Mouse (Mus musculus): ENCODE measurements around the gene Ndufs4. TPM values are rescaled to one million over a fixed set of nuclear protein-coding genes. Genes with fewer than 3 reads are reported as not detected.

The Ndufs4 gene
- 284 and 293 TPM in 2 replicates for polyA plus RNA-seq (2016; fragmentation: Nextera tagmentation; extraction: Ambion mirVana)

DNA sequence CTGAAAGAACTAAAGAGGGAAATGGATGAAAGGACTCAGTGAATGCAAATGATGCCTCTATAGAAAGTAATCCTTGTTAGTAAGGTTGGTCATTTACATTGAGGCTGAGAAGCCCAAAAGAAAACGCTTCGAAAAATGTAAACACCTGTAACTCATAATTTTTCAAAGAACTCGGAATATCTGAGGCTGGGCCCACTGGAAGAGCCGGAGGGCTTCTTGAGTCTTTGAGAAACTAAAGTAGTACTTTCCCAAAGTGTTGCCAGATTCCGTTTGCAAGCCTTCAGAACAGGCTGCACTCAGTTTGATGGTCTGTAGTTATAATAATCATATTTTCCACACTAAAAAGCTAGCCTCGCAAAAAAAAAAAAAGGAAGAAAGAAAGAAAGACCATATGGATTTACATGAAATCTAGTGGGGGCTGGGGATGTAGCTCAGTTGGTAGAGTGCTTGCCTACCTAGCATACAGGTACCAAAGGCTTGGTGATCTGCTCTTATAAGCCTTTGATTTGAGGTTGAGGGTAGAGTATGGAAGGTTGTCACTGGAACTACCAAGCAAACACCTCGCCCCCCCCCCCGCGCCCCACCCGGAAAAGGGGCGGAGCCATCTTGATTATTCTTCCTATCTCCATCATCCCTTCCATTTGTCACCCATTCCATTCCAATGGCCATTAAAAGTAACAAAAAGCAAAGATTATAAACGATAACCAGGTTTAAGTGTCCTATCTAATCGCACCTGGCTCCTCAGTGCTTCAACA lies at the start of gene Ndufs4:
Gene Ndufs4, minus strand, starts transcription at position 48 of the 755 bp plus-strand sequence.
- no peaks in the 10 kb centered on the region for H3K27me3 ChIP-seq
- no peaks in the 10 kb centered on the region for H3K36me3 ChIP-seq
- H3K9ac ChIP-seq, result peak within 1 kb of the TSS; percentile 76
- H3K27ac ChIP-seq, result peak within 1 kb of the TSS; percentile 69
- peaks cover 5% of the 10 kb centered on the region; the same call in 1 of the 2 replicates for H3K4me1 ChIP-seq
- H3K9me3 ChIP-seq, result no peaks in the 10 kb centered on the region
- no peak for ATAC-seq (ENCODE audit: insufficient number of reproducible peaks, insufficient read depth, low FRiP score, low TSS enrichment)
- peak within 1 kb of the TSS; percentile 76 for H3K4me2 ChIP-seq (replicated peaks)
- H3K4me3 ChIP-seq, result peak within 1 kb of the TSS; percentile 88
- 35% methylated on average over 12 of the region's 13 CpGs for WGBS

DNA sequence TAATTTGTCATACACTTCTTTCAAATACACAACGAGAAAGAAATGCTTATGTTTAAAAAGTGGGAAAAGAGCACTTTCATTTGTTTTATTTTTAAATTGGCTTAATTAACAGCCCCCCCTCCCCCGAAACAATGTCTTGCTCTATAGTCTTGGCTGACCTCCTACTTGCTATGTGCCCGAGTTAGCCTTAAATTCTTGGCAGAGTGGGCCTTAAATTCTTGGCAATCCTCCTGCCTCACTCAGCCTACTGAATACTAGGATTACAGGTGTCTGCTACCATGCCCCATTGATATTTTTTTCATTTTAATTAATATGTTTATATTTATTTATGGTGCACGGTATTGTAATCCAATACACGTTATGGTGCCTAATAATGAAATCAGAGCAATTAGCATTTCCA lies 44.4 kb upstream of the Ndufs4 start:
- WGBS, result 83% methylated on average over 5 of the region's 5 CpGs

DNA sequence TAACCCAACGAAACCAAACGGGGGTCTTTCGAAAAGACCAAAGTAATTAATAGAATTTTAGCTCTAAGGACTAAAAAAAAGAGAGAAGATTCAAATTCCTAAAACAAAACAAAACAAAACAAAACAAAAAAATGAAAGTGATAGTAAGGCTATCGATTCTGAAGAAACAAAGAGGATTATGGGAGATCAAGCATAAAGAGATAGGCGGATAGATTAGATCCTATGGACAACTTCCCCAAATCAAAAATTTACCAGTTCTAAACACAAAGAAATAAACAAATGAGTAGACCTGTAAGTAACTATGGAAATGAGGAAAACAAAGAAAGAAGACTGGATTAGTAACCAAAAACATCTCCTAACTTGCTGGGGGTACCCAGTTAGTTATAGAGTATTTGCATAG lies 37.2 kb upstream of the Ndufs4 start:
- H3K27me3 ChIP-seq, result no peaks in the 10 kb centered on the region
- no peaks in the 10 kb centered on the region for H3K4me1 ChIP-seq
- H3K27ac ChIP-seq, result no peak overlapping the region
- no peaks in the 10 kb centered on the region for H3K9me3 ChIP-seq
- no peak for ATAC-seq (ENCODE audit: insufficient number of reproducible peaks, insufficient read depth, low FRiP score, low TSS enrichment)
- H3K4me2 ChIP-seq (replicated peaks), result no peak overlapping the region
- WGBS, result 96% methylated on average over 5 of the region's 5 CpGs
- H3K4me3 ChIP-seq, result no peak overlapping the region
- H3K9ac ChIP-seq, result no peak overlapping the region
- H3K36me3 ChIP-seq, result no peaks in the 10 kb centered on the region

More for the DNA sequence above, 44.4 kb upstream of the Ndufs4 start:
- no peaks in the 10 kb centered on the region for H3K9me3 ChIP-seq
- no peak overlapping the region for H3K27ac ChIP-seq
- no peak overlapping the region for H3K4me3 ChIP-seq
- no peaks in the 10 kb centered on the region for H3K36me3 ChIP-seq
- no peaks in the 10 kb centered on the region for H3K4me1 ChIP-seq
- ATAC-seq (ENCODE audit: insufficient number of reproducible peaks, insufficient read depth, low FRiP score, low TSS enrichment), result no peak
- H3K9ac ChIP-seq, result no peak overlapping the region
- no peaks in the 10 kb centered on the region for H3K27me3 ChIP-seq
- no peak overlapping the region for H3K4me2 ChIP-seq (replicated peaks)

DNA sequence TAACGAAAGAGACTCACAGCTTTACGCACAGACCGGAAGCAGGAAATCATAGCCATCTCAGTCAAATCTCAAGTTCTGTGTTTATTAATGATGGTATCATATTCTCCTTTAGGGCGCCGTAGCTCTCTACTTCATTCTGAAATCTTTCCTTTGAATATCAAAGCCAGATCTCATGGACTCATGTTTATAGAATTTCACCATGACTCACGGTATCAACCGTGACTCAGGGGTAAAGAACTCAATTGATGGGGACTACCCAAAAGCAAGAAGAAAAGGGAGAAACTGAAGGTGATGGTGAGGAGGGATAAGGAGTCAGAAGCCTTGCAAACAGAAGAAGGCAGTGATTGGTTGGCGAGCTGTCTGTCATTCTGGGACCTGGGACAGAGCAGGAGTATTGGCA lies 32.2 kb upstream of the Ndufs4 start:
- H3K36me3 ChIP-seq, result no peaks in the 10 kb centered on the region
- 68% methylated on average over 8 of the region's 8 CpGs for WGBS
- no peak overlapping the region for H3K9ac ChIP-seq
- ATAC-seq (ENCODE audit: insufficient number of reproducible peaks, insufficient read depth, low FRiP score, low TSS enrichment), result no peak
- H3K27me3 ChIP-seq, result no peaks in the 10 kb centered on the region
- H3K4me2 ChIP-seq (replicated peaks), result no peak overlapping the region
- H3K4me3 ChIP-seq, result no peak overlapping the region
- H3K4me1 ChIP-seq, result no peaks in the 10 kb centered on the region
- no peak overlapping the region for H3K27ac ChIP-seq
- no peaks in the 10 kb centered on the region for H3K9me3 ChIP-seq

DNA sequence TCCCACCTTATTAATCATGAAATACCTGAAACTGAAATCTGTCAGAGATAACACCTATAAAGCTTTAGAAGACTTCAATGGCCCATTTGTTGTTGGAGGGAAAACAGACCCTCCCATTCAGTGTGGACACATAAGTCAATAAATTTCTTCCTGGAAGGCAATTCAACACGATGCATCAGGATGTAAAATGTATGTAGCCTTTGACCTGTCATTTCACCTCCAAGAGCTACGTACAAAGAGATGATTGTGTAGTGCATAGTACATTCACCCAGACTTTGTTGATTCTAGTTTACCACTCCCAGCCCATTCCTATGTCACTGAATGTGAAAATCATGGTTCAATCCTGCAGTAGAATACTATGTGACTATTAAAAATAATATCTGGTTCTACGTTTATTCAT lies 31.3 kb upstream of the Ndufs4 start:
- H3K4me2 ChIP-seq (replicated peaks), result no peak overlapping the region
- H3K9me3 ChIP-seq, result no peaks in the 10 kb centered on the region

DNA sequence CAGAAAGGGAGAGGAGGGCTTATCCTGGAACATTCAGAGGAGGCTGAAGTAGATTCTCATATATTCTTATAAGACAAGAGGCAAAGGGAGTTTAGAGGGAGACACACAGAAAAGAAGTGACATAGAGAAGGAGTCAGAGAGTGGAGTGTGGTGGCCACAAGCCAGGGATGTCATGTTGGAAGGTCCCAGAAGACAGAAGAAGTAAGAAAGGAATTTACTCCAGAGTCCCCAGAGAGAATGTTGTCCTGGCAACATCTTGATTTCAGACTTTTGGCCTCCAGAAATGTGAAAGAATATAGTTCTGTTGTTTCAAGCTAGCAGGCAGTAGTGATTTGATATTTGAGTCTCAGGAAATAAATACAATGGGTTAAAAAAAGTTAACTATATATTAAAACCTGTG lies 24.3 kb upstream of the Ndufs4 start:
- no peaks in the 10 kb centered on the region for H3K4me1 ChIP-seq
- no peak for ATAC-seq (ENCODE audit: insufficient number of reproducible peaks, insufficient read depth, low FRiP score, low TSS enrichment)
- no peak overlapping the region for H3K27ac ChIP-seq
- no peak overlapping the region for H3K4me2 ChIP-seq (replicated peaks)
- no peak overlapping the region for H3K9ac ChIP-seq
- no peaks in the 10 kb centered on the region for H3K9me3 ChIP-seq
- H3K36me3 ChIP-seq, result no peaks in the 10 kb centered on the region
- H3K4me3 ChIP-seq, result no peak overlapping the region
- H3K27me3 ChIP-seq, result no peaks in the 10 kb centered on the region

More for the DNA sequence above, 31.3 kb upstream of the Ndufs4 start:
- no peak overlapping the region for H3K9ac ChIP-seq
- ATAC-seq (ENCODE audit: insufficient number of reproducible peaks, insufficient read depth, low FRiP score, low TSS enrichment), result no peak
- no peaks in the 10 kb centered on the region for H3K27me3 ChIP-seq
- no peaks in the 10 kb centered on the region for H3K36me3 ChIP-seq
- no peak overlapping the region for H3K4me3 ChIP-seq
- H3K27ac ChIP-seq, result no peak overlapping the region
- H3K4me1 ChIP-seq, result no peaks in the 10 kb centered on the region
- WGBS, result 59% methylated on average over 3 of the region's 3 CpGs

DNA sequence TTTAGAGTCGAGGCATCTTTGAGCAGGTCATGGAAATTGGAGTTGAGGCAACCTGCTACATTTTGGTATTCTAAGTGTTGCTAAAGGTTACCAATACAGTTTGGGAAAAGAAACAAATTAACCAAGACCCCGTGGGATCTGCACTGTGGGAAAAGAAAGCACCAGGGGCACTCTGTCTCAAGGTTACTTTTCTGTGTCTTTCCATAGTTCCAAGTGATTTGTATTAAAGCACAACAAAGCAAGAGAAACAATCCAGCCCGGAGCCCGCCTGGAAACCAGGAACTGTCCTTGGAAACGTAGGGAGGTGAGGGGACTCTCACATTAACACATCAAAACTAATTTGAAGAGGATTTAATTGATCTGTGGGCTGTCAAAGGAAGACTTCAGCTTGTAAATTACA lies 18.8 kb upstream of the Ndufs4 start:
- no peak for ATAC-seq (ENCODE audit: insufficient number of reproducible peaks, insufficient read depth, low FRiP score, low TSS enrichment)

DNA sequence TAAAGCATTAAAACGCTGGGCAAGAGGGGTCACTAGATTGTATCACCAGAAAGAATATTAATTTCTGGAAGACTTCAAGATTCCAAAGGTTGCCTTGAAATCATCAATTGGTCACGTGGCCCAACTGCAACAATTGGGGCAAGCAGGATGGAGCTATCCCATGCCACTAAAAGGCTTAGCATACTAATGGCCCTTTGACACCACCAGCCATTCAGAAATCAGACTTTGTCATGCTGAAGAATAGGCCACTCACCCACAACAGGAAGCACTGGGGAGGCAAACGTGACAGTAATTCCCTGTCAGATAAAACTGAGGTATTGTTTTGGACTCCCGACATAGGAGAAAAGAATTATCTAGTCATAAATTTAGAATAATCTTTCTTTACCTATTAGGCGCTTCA lies 18.4 kb upstream of the Ndufs4 start:
- no peaks in the 10 kb centered on the region for H3K9me3 ChIP-seq
- no peak overlapping the region for H3K4me3 ChIP-seq
- no peak overlapping the region for H3K9ac ChIP-seq
- 0 out of 2 replicates have a peak, but pooled peaks cover 4% of the 10 kb centered on the region for H3K4me1 ChIP-seq
- 18% methylated on average over 5 of the region's 5 CpGs for WGBS
- no peak overlapping the region for H3K27ac ChIP-seq
- no peaks in the 10 kb centered on the region for H3K36me3 ChIP-seq
- no peak for ATAC-seq (ENCODE audit: insufficient number of reproducible peaks, insufficient read depth, low FRiP score, low TSS enrichment)
- no peaks in the 10 kb centered on the region for H3K27me3 ChIP-seq
- H3K4me2 ChIP-seq (replicated peaks), result no peak overlapping the region

More for the DNA sequence above, 18.8 kb upstream of the Ndufs4 start:
- no peaks in the 10 kb centered on the region for H3K36me3 ChIP-seq
- no peak overlapping the region for H3K4me3 ChIP-seq
- H3K27ac ChIP-seq, result no peak overlapping the region
- 10% methylated on average over 5 of the region's 5 CpGs for whole genome bisulfite sequencing
- 0 out of 2 replicates have a peak, but pooled peaks cover 4% of the 10 kb centered on the region for H3K4me1 ChIP-seq
- no peak overlapping the region for H3K9ac ChIP-seq
- H3K9me3 ChIP-seq, result no peaks in the 10 kb centered on the region
- no peaks in the 10 kb centered on the region for H3K27me3 ChIP-seq
- H3K4me2 ChIP-seq (replicated peaks), result no peak overlapping the region

DNA sequence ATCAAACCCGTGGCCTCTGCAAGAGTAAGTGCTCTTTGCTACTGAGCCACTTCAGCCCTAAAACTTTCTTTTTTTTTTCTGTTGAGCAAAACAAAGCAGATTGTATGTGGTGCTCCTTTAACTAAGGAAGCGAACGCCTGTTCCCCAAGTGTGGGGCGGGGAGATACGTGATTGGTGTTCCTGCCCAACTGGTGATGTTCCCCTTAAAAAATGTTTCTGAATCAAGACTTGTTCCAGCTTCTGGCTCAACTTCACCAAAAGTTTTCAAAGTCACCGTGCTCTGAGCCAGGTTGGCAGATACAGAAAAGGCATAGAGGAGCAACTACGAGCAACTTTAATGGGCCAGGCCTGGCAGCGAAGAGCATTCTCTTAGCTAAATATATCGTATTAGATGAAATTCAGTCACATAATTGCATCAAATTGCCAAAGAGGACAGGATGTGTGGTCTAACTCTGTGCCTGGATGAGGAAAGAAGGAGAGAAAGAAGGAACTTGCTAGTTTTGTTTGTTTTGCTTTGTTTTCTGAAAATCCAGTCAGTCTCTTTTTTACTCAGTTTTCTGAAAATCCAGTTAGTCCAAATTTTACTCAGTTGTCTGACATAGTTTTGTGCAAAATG lies 17.1 kb upstream of the Ndufs4 start:
- ATAC-seq (ENCODE audit: insufficient number of reproducible peaks, insufficient read depth, low FRiP score, low TSS enrichment), result no peak
- 0 out of 2 replicates have a peak, but pooled peaks cover 4% of the 10 kb centered on the region for H3K4me1 ChIP-seq
- no peaks in the 10 kb centered on the region for H3K36me3 ChIP-seq
- H3K27me3 ChIP-seq, result no peaks in the 10 kb centered on the region
- 76% methylated on average over 9 of the region's 9 CpGs for WGBS
- no peak overlapping the region for H3K4me2 ChIP-seq (replicated peaks)
- no peak overlapping the region for H3K4me3 ChIP-seq
- no peak overlapping the region for H3K27ac ChIP-seq
- no peak overlapping the region for H3K9ac ChIP-seq
- H3K9me3 ChIP-seq, result no peaks in the 10 kb centered on the region

DNA sequence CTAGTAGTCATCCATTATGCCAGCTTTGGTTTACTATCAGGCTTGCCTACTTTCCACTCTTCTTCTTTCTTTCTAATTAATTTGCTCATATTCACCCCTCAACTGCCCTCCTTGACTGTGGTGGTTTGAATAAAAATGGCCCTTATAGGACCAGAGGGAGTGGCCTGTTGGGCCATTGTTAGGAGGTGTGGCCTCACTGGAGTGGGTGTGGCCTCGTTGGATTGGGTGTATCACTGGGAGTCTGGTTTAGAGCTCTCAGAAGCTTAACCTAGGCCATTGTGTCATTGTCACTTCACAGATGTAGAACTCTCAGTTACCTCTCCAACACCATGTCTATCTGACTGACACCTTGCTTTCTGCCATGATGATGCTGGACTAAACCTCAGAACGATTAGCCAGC lies 10.8 kb upstream of the Ndufs4 start:
- H3K9ac ChIP-seq, result no peak overlapping the region
- WGBS, result 81% methylated on average over 2 of the region's 2 CpGs
- H3K4me1 ChIP-seq, result no peaks in the 10 kb centered on the region
- no peak overlapping the region for H3K4me3 ChIP-seq
- ATAC-seq (ENCODE audit: insufficient number of reproducible peaks, insufficient read depth, low FRiP score, low TSS enrichment), result no peak
- H3K27ac ChIP-seq, result no peak overlapping the region
- no peaks in the 10 kb centered on the region for H3K9me3 ChIP-seq
- no peak overlapping the region for H3K4me2 ChIP-seq (replicated peaks)
- H3K36me3 ChIP-seq, result no peaks in the 10 kb centered on the region
- no peaks in the 10 kb centered on the region for H3K27me3 ChIP-seq

DNA sequence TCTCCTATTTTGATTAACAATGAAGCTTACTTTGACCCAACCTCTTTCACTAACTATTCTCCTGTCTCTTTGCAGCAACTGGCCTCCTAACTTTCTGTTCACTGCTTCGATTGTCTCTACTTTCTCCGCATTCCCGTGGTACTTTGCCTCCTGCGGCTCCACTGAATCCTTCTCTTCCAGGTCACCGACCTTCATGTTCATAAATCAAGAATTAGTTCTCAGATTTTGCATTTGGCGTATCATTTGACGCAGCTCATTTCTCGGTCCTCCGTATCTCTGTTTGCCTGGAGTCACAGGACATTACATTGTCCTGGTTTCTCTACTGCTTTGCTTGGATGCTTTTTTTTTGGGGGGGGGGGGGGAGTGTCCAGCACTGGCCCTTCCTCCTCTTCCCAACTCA lies 9.2 kb upstream of the Ndufs4 start:
- Histone ChIP-seq H3K4me3 (no peak overlapping the region), H3K9me3 (no peaks in the 10 kb centered on the region), H3K4me1 (no peaks in the 10 kb centered on the region), H3K9ac (no peak overlapping the region), H3K27me3 (no peaks in the 10 kb centered on the region), H3K4me2 (replicated peaks) (no peak overlapping the region), H3K36me3 (no peaks in the 10 kb centered on the region), H3K27ac (no peak overlapping the region)
- WGBS, result 71% methylated on average over 9 of the region's 9 CpGs
- ATAC-seq (ENCODE audit: insufficient number of reproducible peaks, insufficient read depth, low FRiP score, low TSS enrichment), result no peak

DNA sequence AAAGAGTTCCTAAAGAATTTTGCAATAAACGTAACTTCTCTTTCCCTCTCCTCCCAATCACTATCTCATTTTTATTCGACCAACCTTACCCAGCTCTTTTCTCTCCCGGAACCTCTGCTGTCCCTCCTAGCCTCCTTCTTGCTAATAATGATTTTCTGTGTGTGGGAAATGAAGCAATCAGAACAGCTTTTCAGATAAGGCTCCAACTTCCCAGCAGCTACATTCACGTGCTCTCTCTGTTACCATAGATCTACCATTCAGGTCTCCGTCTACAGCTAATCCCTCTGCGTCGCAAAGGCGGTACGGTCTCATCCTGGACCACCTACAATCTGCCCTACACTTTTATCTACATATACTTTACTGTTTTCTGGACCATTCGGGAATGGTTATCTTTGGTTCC lies 8.8 kb upstream of the Ndufs4 start:
- Histone ChIP-seq H3K36me3 (no peaks in the 10 kb centered on the region), H3K9ac (no peak overlapping the region), H3K4me2 (replicated peaks) (no peak overlapping the region), H3K27me3 (no peaks in the 10 kb centered on the region), H3K4me1 (no peaks in the 10 kb centered on the region), H3K4me3 (no peak overlapping the region), H3K27ac (no peak overlapping the region), H3K9me3 (no peaks in the 10 kb centered on the region)
- 68% methylated on average over 10 of the region's 10 CpGs for WGBS
- no peak for ATAC-seq (ENCODE audit: insufficient number of reproducible peaks, insufficient read depth, low FRiP score, low TSS enrichment)
